Comparison of ENCODE assay signal across 8 mouse cellular contexts in the genomic region with DNA sequence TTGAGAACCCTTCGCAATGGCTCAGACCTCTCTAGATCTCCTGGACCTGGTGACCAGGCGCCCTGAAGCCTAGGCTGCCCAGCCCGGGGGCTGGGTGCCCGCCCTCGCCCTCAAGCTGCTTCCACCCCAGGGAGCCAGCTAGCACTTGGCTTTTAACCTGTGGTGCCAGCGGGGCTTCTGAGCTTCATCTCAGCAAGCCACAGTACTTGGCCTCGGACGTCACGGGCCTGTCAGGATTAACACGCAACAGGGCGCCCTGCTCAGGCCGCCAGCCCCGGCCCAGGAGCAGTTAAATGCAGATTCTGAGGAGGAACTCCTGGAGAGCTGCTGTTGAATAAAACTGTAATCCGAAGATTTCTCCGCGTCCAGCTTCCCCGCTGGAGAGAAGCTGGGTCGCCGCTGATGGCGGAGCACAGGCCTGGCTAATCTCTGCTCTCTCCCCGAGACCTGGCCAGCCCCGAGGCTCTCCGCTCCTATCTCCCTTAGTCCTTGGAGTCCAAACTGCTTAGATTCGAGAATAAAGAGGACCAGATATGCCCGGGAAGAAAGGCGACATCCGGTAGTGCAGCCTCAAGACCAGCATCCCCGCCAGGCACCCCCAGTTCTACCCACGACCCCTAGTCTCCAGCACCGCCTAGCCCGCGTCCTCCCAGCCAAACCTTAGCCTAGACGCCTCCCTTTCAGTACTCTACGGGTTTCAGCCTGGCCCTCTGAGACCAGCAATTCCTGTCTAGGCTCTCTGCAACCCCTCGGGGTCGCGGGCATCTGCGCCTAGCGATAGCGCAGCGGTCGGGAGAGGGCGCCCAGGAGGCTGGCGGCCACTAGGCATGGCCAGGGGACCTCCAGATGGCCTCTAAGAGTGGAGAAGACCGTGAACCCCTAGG. TPM values are rescaled to one million over a fixed set of nuclear protein-coding genes. Genes with fewer than 3 reads are reported as not detected.
DNase-seq lines count a peak whose midpoint lies in the region; ATAC-seq and TF ChIP-seq lines count a peak whose summit lies in the region.

No protein-coding gene starts in this region.

- peak; percentile 54; the same call in 1 of the 2 replicates for ATAC-seq in cerebellum, adult (ENCODE audit: insufficient number of reproducible peaks, low FRiP score, low TSS enrichment)
- ATAC-seq in forebrain, embryonic 15.5 days (replicated peaks), result peak; percentile 41; the same call in 1 of the 2 replicates
- ATAC-seq in hindbrain, postnatal 0 days, result peak; percentile 55

- no peak overlapping the region for H3K27ac ChIP-seq in forebrain, embryonic 15.5 days (replicated peaks)
- H3K27ac ChIP-seq in hindbrain, postnatal 0 days, result peak overlapping the region; percentile 88

- H3K4me1 ChIP-seq in forebrain, embryonic 15.5 days, result peaks cover 20% of the 10 kb centered on the region
- H3K4me1 ChIP-seq in hindbrain, postnatal 0 days (ENCODE audit: insufficient read depth, low read length), result peaks cover 16% of the 10 kb centered on the region; the same call in 1 of the 2 replicates
- peaks cover 71% of the 10 kb centered on the region for H3K4me1 ChIP-seq in megakaryocyte, embryonic 14.5 days

- DNase-seq in NIH3T3 (ENCODE audit: low read depth), result peak; percentile 77
- DNase-seq in hindbrain, postnatal 0 days (ENCODE audit: low spot score), result peak; percentile 64
- no peak for DNase-seq in layer of hippocampus, adult 9-10 months (ENCODE audit: low spot score)
- no peak for DNase-seq in left cerebral cortex, postnatal 25 days (ENCODE audit: low spot score in 2 of 2)
- DNase-seq in layer of hippocampus, postnatal 25 days (ENCODE audit: extremely low spot score in 1 of 2, low spot score in 1 of 2), result no peak

- H3K4me3 ChIP-seq in forebrain, embryonic 15.5 days, result peak overlapping the region; percentile 20
- peak overlapping the region; percentile 72 for H3K4me3 ChIP-seq in hindbrain, postnatal 0 days (ENCODE audit: low read length)
- H3K4me3 ChIP-seq in megakaryocyte, embryonic 14.5 days (replicated peaks), result peak overlapping the region; percentile 93

- H3K27me3 ChIP-seq in forebrain, embryonic 15.5 days, result peaks cover 35% of the 10 kb centered on the region
- H3K27me3 ChIP-seq in hindbrain, postnatal 0 days (ENCODE audit: insufficient read depth, low read length), result no peaks in the 10 kb centered on the region
- H3K27me3 ChIP-seq in megakaryocyte, embryonic 14.5 days (replicated peaks), result no peaks in the 10 kb centered on the region

- H3K9ac ChIP-seq in forebrain, embryonic 15.5 days (replicated peaks), result peak overlapping the region; percentile 25; the same call in 1 of the 2 replicates
- peak overlapping the region; percentile 97 for H3K9ac ChIP-seq in hindbrain, postnatal 0 days (replicated peaks; ENCODE audit: low read length)

- WGBS in forebrain, embryonic 15.5 days, result 22% methylated on average over 45 of the region's 45 CpGs
- WGBS in hindbrain, postnatal 0 days, result 12% methylated on average over 45 of the region's 45 CpGs

- peak overlapping the region; percentile 32 for H3K4me2 ChIP-seq in forebrain, embryonic 15.5 days (replicated peaks)
- peak overlapping the region; percentile 78 for H3K4me2 ChIP-seq in hindbrain, postnatal 0 days (ENCODE audit: low read depth, low read length)

- TF ChIP-seq CTCF in hindbrain, postnatal 0 days (IDR thresholded peaks at IDR 0.05; ENCODE audit: low read depth), result peak; percentile 48

- no peaks in the 10 kb centered on the region for H3K36me3 ChIP-seq in forebrain, embryonic 15.5 days
- no peaks in the 10 kb centered on the region; the same call in 1 of the 2 replicates for H3K36me3 ChIP-seq in hindbrain, postnatal 0 days (ENCODE audit: insufficient read depth, low read length)
- H3K36me3 ChIP-seq in megakaryocyte, embryonic 14.5 days (replicated peaks; ENCODE audit: low read length), result peaks cover 95% of the 10 kb centered on the region

- intact Hi-C loops in left cerebral cortex, postnatal 25 days (cut with DNase I), result no loop called here

- no peaks in the 10 kb centered on the region for H3K9me3 ChIP-seq in forebrain, embryonic 15.5 days
- H3K9me3 ChIP-seq in hindbrain, postnatal 0 days (ENCODE audit: low read length), result no peaks in the 10 kb centered on the region
- no peaks in the 10 kb centered on the region for H3K9me3 ChIP-seq in megakaryocyte, embryonic 14.5 days

RNA-seq across cellular contexts. Expression of a gene that starts 11.0 kb away (rescaled TPM):
- polyA plus RNA-seq in forebrain, embryonic 15.5 days (2015; fragmentation: Nextera tagmentation; extraction: Ambion mirVana), result 29.4 and 29.7 TPM in 2 replicates
- 89.3 and 99.4 TPM in 2 replicates for total RNA-seq in hindbrain, postnatal 0 days (2014; rRNA removed)
- 112 and 114 TPM in 2 replicates for polyA plus RNA-seq in hindbrain, postnatal 0 days (2015; fragmentation: Nextera tagmentation; extraction: Ambion mirVana)
- 121 and 264 TPM in 2 replicates for polyA plus RNA-seq in megakaryocyte, embryonic 14.5 days (2012; ENCODE audit: insufficient read depth, low replicate concordance)
- total RNA-seq in left cerebral cortex, postnatal 25 days (2021), result 1 to 10 TPM; 5.0 to 5.8 TPM
- total RNA-seq in layer of hippocampus, postnatal 25 days (2021), result 1 to 10 TPM; 2.1 to 2.9 TPM

Comparison
In these comparisons a context has a peak if more than half of its experiments do, and no peak if none do; other contexts are left out.
1. DNase-seq: peak in NIH3T3 (single experiment) and hindbrain, postnatal 0 days (single experiment); none in layer of hippocampus, adult 9-10 months (single experiment), left cerebral cortex, postnatal 25 days (0 of 2) and layer of hippocampus, postnatal 25 days (0 of 2).
2. H3K4me3 ChIP-seq: peak in every context shown above with its lines; median percentile 93 in megakaryocyte, embryonic 14.5 days; 72 in hindbrain, postnatal 0 days; 20 in forebrain, embryonic 15.5 days.
3. RNA of a gene that starts 11.0 kb away (total RNA-seq): 89.3 to 99.4 TPM in hindbrain, postnatal 0 days; 5.0 to 5.8 TPM in left cerebral cortex, postnatal 25 days and 2.1 to 2.9 TPM in layer of hippocampus, postnatal 25 days; every median in the first group is over 10 times any median in the second.
4. Peak in every context shown above with its lines, with median percentiles within 50 percentile points of each other: ATAC-seq.